Mouse (Mus musculus): Measurements from ENCODE around the gene Prom1. TPM values are rescaled to one million over a fixed set of nuclear protein-coding genes. Genes with fewer than 3 reads are reported as not detected.

Prom1 gene
- total RNA-seq, 2 experiments from 2014 or later, result 4.5 to 8.5 TPM

- DNase-seq, result no peak
Observed at GRCm38 (mm10) chr5:43974166-43974565, 127.7 kb downstream of the Prom1 start.

GRCm38 (mm10) chr5:43971156-43971555 is 130.7 kb downstream of the Prom1 start:
- DNase-seq, result no peak

- DNase-seq, result no peak
Observed at GRCm38 (mm10) chr5:43970532-43970931, 131.3 kb downstream of the Prom1 start.

- no peak for DNase-seq
Observed at GRCm38 (mm10) chr5:43968634-43969033, 133.2 kb downstream of the Prom1 start.

- no peak for DNase-seq
Observed at GRCm38 (mm10) chr5:43961056-43961455, 140.8 kb downstream of the Prom1 start.

- DNase-seq, result no peak
Observed at GRCm38 (mm10) chr5:43959884-43960440, 141.9 kb downstream of the Prom1 start.

- DNase-seq, result no peak
Observed at GRCm38 (mm10) chr5:43953241-43953640, 148.6 kb downstream of the Prom1 start.

GRCm38 (mm10) chr5:43948748-43949275 is 153.0 kb downstream of the Prom1 start:
- DNase-seq, result no peak

GRCm38 (mm10) chr5:43948111-43948743 is 153.6 kb downstream of the Prom1 start:
- peak; percentile 36 for DNase-seq

GRCm38 (mm10) chr5:43947330-43947977 is 154.4 kb downstream of the Prom1 start:
- DNase-seq, result no peak

Other genes starting within 250 kb of the Prom1 start
- 1 to 10 TPM; 2.9 to 3.3 TPM for gene Cd38, start 233.5 kb downstream of the Prom1 start, total RNA-seq (2021)
- 1 to 10 TPM; 3.2 to 5.3 TPM for gene Gm7879, start 188.9 kb downstream of the Prom1 start, total RNA-seq (2021)
- 1 to 10 TPM; 1.5 to 2.3 TPM for gene Fgfbp1, start 120.3 kb downstream of the Prom1 start, total RNA-seq (2021)
- gene Tapt1, start 124.6 kb upstream of the Prom1 start, total RNA-seq (2021), result 10 to 100 TPM; 29.9 to 33.9 TPM